Mouse (Mus musculus) heart, embryonic 11.5 days (tissue): ENCODE data around the gene Thra. TPM values are rescaled to one million over a fixed set of nuclear protein-coding genes. Genes with fewer than 3 reads are reported as not detected.

ENCODE experiments used
- ATAC-seq: fragments of 200-750 bp; cut with Nextera tagmentation; replicated peaks from 2 replicates; pipeline ENCODE4 v1.8.0; 2017; ENCODE audit warnings: moderate library complexity; ENCODE audit not compliant: insufficient number of reproducible peaks, low FRiP score, low TSS enrichment
- H3K27ac ChIP-seq: fragments of 300-500 bp; sonication (generic); 2 replicates; pipeline ENCODE4 v1.5.1; 2014; ENCODE audit warnings: mild to moderate bottlenecking, low read depth, low read length
- H3K27me3 ChIP-seq: fragments of 300-500 bp; sonication (generic); 2 replicates; pipeline ENCODE4 v1.6.1; 2014; ENCODE audit warnings: mild to moderate bottlenecking, low read length, mixed read lengths; ENCODE audit not compliant: control insufficient read depth, insufficient read depth
- H3K36me3 ChIP-seq: fragments of 300-500 bp; sonication (generic); 2 replicates; pipeline ENCODE4 v1.6.1; 2014; ENCODE audit warnings: mild to moderate bottlenecking, low read length, moderate library complexity, mixed read lengths; ENCODE audit not compliant: control insufficient read depth, insufficient read depth
- H3K4me1 ChIP-seq: fragments of 300-500 bp; sonication (generic); 2 replicates; pipeline ENCODE4 v1.6.1; 2014; ENCODE audit warnings: low read length; ENCODE audit not compliant: control insufficient read depth, insufficient read depth
- H3K4me2 ChIP-seq: fragments of 300-500 bp; sonication (generic); 2 replicates; pipeline ENCODE4 v1.6.1; 2014; ENCODE audit warnings: mild to moderate bottlenecking, moderate library complexity
- H3K4me3 ChIP-seq: fragments of 300-500 bp; sonication (generic); 2 replicates; pipeline ENCODE4 v1.5.1; 2014; ENCODE audit warnings: low read depth, low read length
- H3K9ac ChIP-seq: fragments of 300-500 bp; sonication (generic); 2 replicates; pipeline ENCODE4 v1.6.1; 2014; ENCODE audit warnings: mild to moderate bottlenecking, low read depth, low read length, moderate library complexity
- H3K9me3 ChIP-seq: fragments of 300-500 bp; sonication (generic); replicated peaks from 2 replicates; pipeline ENCODE4 v1.6.1; 2016; ENCODE audit warnings: low read length; ENCODE audit not compliant: control insufficient read depth
- WGBS: fragments of 180-500 bp; shearing (Covaris S2); extraction: QIAGEN DNeasy Blood & Tissue Kit; methylation state at CpG from one replicate; pipeline ENCODE4 v1.1.7; 2014; ENCODE audit not compliant: insufficient replicate concordance; 5-methylcytosine and 5-hydroxymethylcytosine counted together
- polyA plus RNA-seq: library from polyadenylated mRNA; unstranded; fragments of >200 nt; fragmentation: Nextera tagmentation; extraction: Ambion mirVana; gene quantifications from 2 replicates; pipeline ENCODE4 v1.2.1, GENCODE M21; 2014

Thra gene
- polyA plus RNA-seq, 1 experiment from 2014 or later: 35.7 TPM

- H3K36me3 ChIP-seq: peaks cover 30% of the 10 kb centered on the region
These were observed 69.2 kb downstream of the Thra start for GRCm38 (mm10) chr11:98809457-98810290.

GRCm38 (mm10) chr11:98810686-98811085 lies 70.2 kb downstream of the Thra start:
- H3K4me2 ChIP-seq: peak overlapping the region; percentile 97
- peak overlapping the region; percentile 93 for H3K4me3 ChIP-seq
- H3K9ac ChIP-seq: peak overlapping the region; percentile 96
- WGBS: 65% methylated on average over 7 of the region's 7 CpGs
- H3K9me3 ChIP-seq: no peaks in the 10 kb centered on the region
- no peak overlapping the region for H3K27ac ChIP-seq
- no peaks in the 10 kb centered on the region for H3K27me3 ChIP-seq
- H3K36me3 ChIP-seq: peaks cover 24% of the 10 kb centered on the region
- ATAC-seq: no peak
- H3K4me1 ChIP-seq: peaks cover 16% of the 10 kb centered on the region

More at GRCm38 (mm10) chr11:98809457-98810290, 69.2 kb downstream of the Thra start:
- peaks cover 16% of the 10 kb centered on the region for H3K4me1 ChIP-seq
- H3K9me3 ChIP-seq: no peaks in the 10 kb centered on the region
- under 1% methylated on average over 82 of the region's 84 CpGs for WGBS
- peak overlapping the region; percentile 98 for H3K27ac ChIP-seq
- H3K4me2 ChIP-seq: peak overlapping the region; percentile 97
- peak; percentile 99 for ATAC-seq
- H3K27me3 ChIP-seq: no peaks in the 10 kb centered on the region
- H3K4me3 ChIP-seq: peak overlapping the region; percentile 93
- peak overlapping the region; percentile 96 for H3K9ac ChIP-seq

- Histone ChIP-seq H3K27ac (no peak overlapping the region), H3K9ac (no peak overlapping the region), H3K9me3 (no peaks in the 10 kb centered on the region), H3K4me2 (no peak overlapping the region), H3K4me1 (no peaks in the 10 kb centered on the region), H3K36me3 (peaks cover 47% of the 10 kb centered on the region), H3K27me3 (no peaks in the 10 kb centered on the region), H3K4me3 (no peak overlapping the region)
- no peak for ATAC-seq
- 91% methylated on average over 1 of the region's 1 CpGs for WGBS
These were observed 76.3 kb downstream of the Thra start for GRCm38 (mm10) chr11:98816706-98817239.

Other genes with a start within 250 kb of the Thra start
- 0.13 TPM in 1 of 2 replicates, not detected in the other for gene Ikzf3, start 194.6 kb upstream of the Thra start, polyA plus RNA-seq
- gene Zpbp2, start 189.5 kb upstream of the Thra start, polyA plus RNA-seq: 0.33 and 0.62 TPM in 2 replicates
- gene Ormdl3, start 153.3 kb upstream of the Thra start, polyA plus RNA-seq: 9.6 and 15.0 TPM in 2 replicates
- gene Lrrc3c, start 142.3 kb upstream of the Thra start, polyA plus RNA-seq: not detected in 2 replicates
- gene Gm12355, start 115.0 kb upstream of the Thra start, polyA plus RNA-seq: 0.34 and 0.44 TPM in 2 replicates
- 0.14 TPM in 1 of 2 replicates, not detected in the other for gene Gsdma3, start 114.3 kb upstream of the Thra start, polyA plus RNA-seq
- not detected in 2 replicates for gene Gsdma2, start 93.9 kb upstream of the Thra start, polyA plus RNA-seq
- gene Gsdma, start 76.3 kb upstream of the Thra start, polyA plus RNA-seq: not detected in 2 replicates
- 122 and 131 TPM in 2 replicates for gene Psmd3, start 58.1 kb upstream of the Thra start, polyA plus RNA-seq
- not detected in 2 replicates for gene Csf3, start 39.4 kb upstream of the Thra start, polyA plus RNA-seq
- 31.6 and 42.1 TPM in 2 replicates for gene Med24, start 11.2 kb upstream of the Thra start, polyA plus RNA-seq
- 5.6 and 6.4 TPM in 2 replicates for gene Nr1d1, start 34.7 kb downstream of the Thra start, polyA plus RNA-seq
- 15.9 and 17.1 TPM in 2 replicates for gene Msl1, start 54.9 kb downstream of the Thra start, polyA plus RNA-seq
- gene Casc3, start 64.3 kb downstream of the Thra start, polyA plus RNA-seq: 22.2 and 28.5 TPM in 2 replicates
- 0.57 and 0.73 TPM in 2 replicates for gene Rapgefl1, start 96.1 kb downstream of the Thra start, polyA plus RNA-seq
- gene Wipf2, start 123.0 kb downstream of the Thra start, polyA plus RNA-seq: 3.8 and 4.0 TPM in 2 replicates
- gene Cdc6, start 167.2 kb downstream of the Thra start, polyA plus RNA-seq: 33.6 and 34.0 TPM in 2 replicates
- gene Rara, start 187.2 kb downstream of the Thra start, polyA plus RNA-seq: 34.9 and 36.6 TPM in 2 replicates
- gene Gjd3, start 242.4 kb downstream of the Thra start, polyA plus RNA-seq: 1.3 and 1.5 TPM in 2 replicates